Mouse (Mus musculus): ENCODE results near the gene Arid2. TPM values are rescaled to one million over a fixed set of nuclear protein-coding genes. Genes with fewer than 3 reads are reported as not detected.
"Not testable (repeated sequence)": the region's sequence is repeated elsewhere in the genome, so short reads cannot be mapped to it uniquely, and the experiment has no call there.

The Arid2 gene
- 28.9 and 32.4 TPM in 2 replicates for polyA plus RNA-seq (2015; fragmentation: Nextera tagmentation; extraction: Ambion mirVana)

DNA sequence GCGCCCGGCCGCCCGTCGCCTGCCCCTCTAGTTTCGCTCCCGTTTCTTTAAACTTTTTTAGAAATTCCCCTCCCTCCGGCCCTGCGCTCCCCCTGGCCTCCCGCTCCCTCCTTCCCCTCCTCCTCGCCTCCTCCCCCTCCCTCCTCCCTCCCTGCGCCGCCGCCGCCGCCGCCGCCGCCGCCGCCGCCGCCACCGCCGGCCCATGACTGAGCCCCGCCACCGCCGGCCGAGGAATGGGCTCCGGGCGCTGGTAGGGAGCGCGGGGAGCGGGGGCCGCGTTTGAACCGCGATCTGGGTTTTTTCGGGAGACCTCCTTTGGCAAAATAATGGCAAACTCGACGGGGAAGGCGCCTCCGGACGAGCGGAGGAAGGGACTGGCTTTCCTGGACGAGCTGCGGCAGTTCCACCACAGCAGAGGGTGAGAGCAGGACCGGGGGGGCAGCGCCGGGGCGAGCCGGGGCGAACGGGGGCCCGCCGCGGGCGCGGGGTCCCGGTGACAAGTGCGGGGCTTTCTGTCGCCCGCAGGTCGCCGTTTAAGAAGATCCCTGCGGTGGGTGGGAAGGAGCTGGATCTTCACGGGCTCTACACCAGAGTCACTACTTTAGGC is at the start of gene Arid2:
TSS of gene Arid2 (plus strand) at position 150 of the 607 bp plus-strand sequence.
- Histone ChIP-seq H3K27me3 (no peaks in the 10 kb centered on the region), H3K4me3 (peak within 1 kb of the TSS; percentile 95), H3K27ac (peak within 1 kb of the TSS; percentile 100), H3K4me2 (peak within 1 kb of the TSS; percentile 88), H3K4me1 (peaks cover 25% of the 10 kb centered on the region), H3K36me3 (ENCODE audit: poor library complexity, severe bottlenecking) (no peaks in the 10 kb centered on the region), H3K9ac (peak within 1 kb of the TSS; percentile 100), H3K9me3 (replicated peaks) (no peaks in the 10 kb centered on the region)
- WGBS = 2% methylated on average over 27 of the region's 67 CpGs
- ATAC-seq = peak; percentile 14

- Histone ChIP-seq H3K4me2 (no peak overlapping the region), H3K9ac (no peak overlapping the region), H3K27me3 (no peaks in the 10 kb centered on the region), H3K27ac (no peak overlapping the region), H3K9me3 (replicated peaks) (no peaks in the 10 kb centered on the region), H3K36me3 (ENCODE audit: poor library complexity, severe bottlenecking) (no peaks in the 10 kb centered on the region), H3K4me1 (no peaks in the 10 kb centered on the region), H3K4me3 (no peak overlapping the region)
- 93% methylated on average over 4 of the region's 4 CpGs for WGBS
- no peak for ATAC-seq
Measured at GRCm38 (mm10) chr15:96238071-96238470, 49.2 kb upstream of the Arid2 start.

DNA sequence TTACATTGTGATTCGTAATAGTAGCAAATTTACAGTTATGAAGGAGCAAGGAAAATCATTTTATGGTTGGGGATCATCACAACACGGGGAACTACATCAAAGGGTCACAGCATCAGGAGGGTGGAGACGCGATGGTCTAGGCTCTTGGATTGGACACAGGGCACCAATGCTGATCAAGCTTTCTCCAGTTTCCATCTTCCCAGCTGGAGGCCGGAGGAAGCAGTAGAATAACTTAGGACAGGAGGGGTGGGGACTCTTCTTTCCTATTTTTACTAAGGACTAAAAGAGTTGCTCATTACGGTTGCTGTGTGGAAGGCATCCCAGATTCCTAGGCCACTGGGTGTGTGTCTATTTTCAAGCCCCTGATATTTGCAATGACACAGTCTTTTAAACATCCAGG is 43.1 kb upstream of the Arid2 start:
- no peak for ATAC-seq
- no peaks in the 10 kb centered on the region for H3K9me3 ChIP-seq (replicated peaks)
- H3K27me3 ChIP-seq = no peaks in the 10 kb centered on the region
- H3K9ac ChIP-seq = no peak overlapping the region
- no peaks in the 10 kb centered on the region for H3K4me1 ChIP-seq
- WGBS = 93% methylated on average over 6 of the region's 6 CpGs
- H3K27ac ChIP-seq = no peak overlapping the region
- H3K4me2 ChIP-seq = no peak overlapping the region
- no peak overlapping the region for H3K4me3 ChIP-seq
- H3K36me3 ChIP-seq (ENCODE audit: poor library complexity, severe bottlenecking) = no peaks in the 10 kb centered on the region

DNA sequence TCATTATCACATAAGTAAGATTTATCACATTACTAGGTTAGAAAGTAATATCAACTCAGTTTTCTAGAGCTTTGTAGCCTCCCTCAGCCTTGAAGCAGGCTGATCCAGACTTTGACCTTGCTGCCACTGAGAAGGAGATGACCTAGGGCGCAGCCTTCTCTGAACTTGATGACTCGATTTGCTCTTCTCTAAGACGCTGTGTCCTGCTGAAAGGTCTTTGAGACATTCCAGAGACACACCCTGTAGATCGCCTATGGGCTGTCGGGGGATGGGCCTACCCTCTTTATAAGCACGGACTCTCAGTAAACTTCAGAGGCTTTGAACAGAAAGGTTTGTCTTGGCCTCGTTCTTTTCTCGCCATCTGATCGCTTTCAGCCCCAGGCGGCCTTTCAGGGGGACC is 42.6 kb upstream of the Arid2 start:
- 64% methylated on average over 10 of the region's 10 CpGs for WGBS

GRCm38 (mm10) chr15:96253827-96254226 is 33.5 kb upstream of the Arid2 start:
- H3K4me3 ChIP-seq = peak overlapping the region; percentile 33
- H3K27me3 ChIP-seq = 0 out of 2 replicates have a peak, but pooled peaks cover 2% of the 10 kb centered on the region
- peaks cover 10% of the 10 kb centered on the region; the same call in 1 of the 2 replicates for H3K4me1 ChIP-seq
- no peaks in the 10 kb centered on the region for H3K36me3 ChIP-seq (ENCODE audit: poor library complexity, severe bottlenecking)
- 1% methylated on average over 7 of the region's 7 CpGs for WGBS
- H3K27ac ChIP-seq = no peak overlapping the region
- peak overlapping the region; percentile 63 for H3K4me2 ChIP-seq
- no peak overlapping the region for H3K9ac ChIP-seq
- H3K9me3 ChIP-seq (replicated peaks) = no peaks in the 10 kb centered on the region
- ATAC-seq = no peak

More for the DNA sequence above, 42.6 kb upstream of the Arid2 start:
- not testable (repeated sequence) for H3K27me3 ChIP-seq; ATAC-seq; H3K36me3 ChIP-seq (ENCODE audit: poor library complexity, severe bottlenecking); H3K27ac ChIP-seq; H3K4me2 ChIP-seq; H3K9ac ChIP-seq; H3K4me1 ChIP-seq; H3K4me3 ChIP-seq; H3K9me3 ChIP-seq (replicated peaks)

- H3K4me2 ChIP-seq = peak overlapping the region; percentile 63
- peak overlapping the region; percentile 37 for H3K9ac ChIP-seq
- 0 out of 2 replicates have a peak, but pooled peaks cover 2% of the 10 kb centered on the region for H3K27me3 ChIP-seq
- no peak overlapping the region for H3K27ac ChIP-seq
- no peaks in the 10 kb centered on the region for H3K9me3 ChIP-seq (replicated peaks)
- ATAC-seq = 0 out of 2 replicates have a peak, but pooled peaks have one; percentile 53
- 2% methylated on average over 17 of the region's 17 CpGs for WGBS
- no peaks in the 10 kb centered on the region for H3K36me3 ChIP-seq (ENCODE audit: poor library complexity, severe bottlenecking)
- H3K4me1 ChIP-seq = peaks cover 10% of the 10 kb centered on the region; the same call in 1 of the 2 replicates
- H3K4me3 ChIP-seq = peak overlapping the region; percentile 33
Measured at GRCm38 (mm10) chr15:96254356-96254755, 33.0 kb upstream of the Arid2 start.

DNA sequence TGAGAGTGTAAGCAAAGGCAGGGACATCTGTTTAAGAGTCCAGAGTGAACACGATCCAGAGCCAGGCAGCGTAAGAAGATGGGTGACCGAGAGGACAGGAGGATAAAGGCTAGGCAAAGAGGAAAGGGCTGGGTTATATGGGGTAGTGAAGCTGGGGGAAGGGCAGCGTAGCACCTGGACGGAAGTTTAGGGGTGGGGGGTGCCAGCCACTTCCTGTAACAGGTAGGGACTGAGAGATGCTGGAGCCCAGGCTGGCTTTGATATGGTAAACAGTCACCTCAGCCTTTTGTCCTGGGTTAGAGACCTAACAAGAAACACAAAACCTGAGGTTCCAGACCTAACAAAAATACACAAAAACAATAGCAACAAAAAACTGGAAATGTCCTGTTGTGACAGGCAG is 29.5 kb upstream of the Arid2 start:
- Histone ChIP-seq H3K27ac (no peak overlapping the region), H3K9me3 (replicated peaks) (peaks cover 20% of the 10 kb centered on the region), H3K4me3 (no peak overlapping the region), H3K27me3 (0 out of 2 replicates have a peak, but pooled peaks cover 2% of the 10 kb centered on the region), H3K9ac (no peak overlapping the region), H3K36me3 (ENCODE audit: poor library complexity, severe bottlenecking) (no peaks in the 10 kb centered on the region), H3K4me2 (no peak overlapping the region), H3K4me1 (peaks cover 10% of the 10 kb centered on the region; the same call in 1 of the 2 replicates)
- WGBS = 82% methylated on average over 5 of the region's 5 CpGs
- ATAC-seq = no peak

- no peak overlapping the region for H3K4me3 ChIP-seq
- peaks cover 31% of the 10 kb centered on the region for H3K9me3 ChIP-seq (replicated peaks)
- no peaks in the 10 kb centered on the region for H3K27me3 ChIP-seq
- H3K4me2 ChIP-seq = no peak overlapping the region
- WGBS = 97% methylated on average over 3 of the region's 3 CpGs
- ATAC-seq = no peak
- no peak overlapping the region for H3K9ac ChIP-seq
- no peaks in the 10 kb centered on the region for H3K4me1 ChIP-seq
- peaks cover 35% of the 10 kb centered on the region for H3K36me3 ChIP-seq (ENCODE audit: poor library complexity, severe bottlenecking)
- no peak overlapping the region for H3K27ac ChIP-seq
Measured at GRCm38 (mm10) chr15:96264614-96265013, 22.7 kb upstream of the Arid2 start.

GRCm38 (mm10) chr15:96267933-96268332 is 19.4 kb upstream of the Arid2 start:
- no peak for ATAC-seq
- Histone ChIP-seq H3K27me3 (no peaks in the 10 kb centered on the region), H3K4me3 (no peak overlapping the region), H3K9me3 (replicated peaks) (peaks cover 10% of the 10 kb centered on the region), H3K9ac (no peak overlapping the region), H3K27ac (no peak overlapping the region), H3K36me3 (ENCODE audit: poor library complexity, severe bottlenecking) (peaks cover 42% of the 10 kb centered on the region), H3K4me1 (peaks cover 7% of the 10 kb centered on the region; the same call in 1 of the 2 replicates), H3K4me2 (no peak overlapping the region)
- WGBS = 91% methylated on average over 9 of the region's 9 CpGs

GRCm38 (mm10) chr15:96268610-96269009 is 18.7 kb upstream of the Arid2 start:
- no peak for ATAC-seq
- no peak overlapping the region for H3K27ac ChIP-seq
- no peak overlapping the region for H3K4me2 ChIP-seq
- WGBS = 93% methylated on average over 9 of the region's 9 CpGs
- peaks cover 7% of the 10 kb centered on the region; the same call in 1 of the 2 replicates for H3K4me1 ChIP-seq
- H3K27me3 ChIP-seq = no peaks in the 10 kb centered on the region
- H3K36me3 ChIP-seq (ENCODE audit: poor library complexity, severe bottlenecking) = peaks cover 42% of the 10 kb centered on the region
- H3K9ac ChIP-seq = no peak overlapping the region
- no peak overlapping the region for H3K4me3 ChIP-seq
- peaks cover 10% of the 10 kb centered on the region for H3K9me3 ChIP-seq (replicated peaks)

GRCm38 (mm10) chr15:96269402-96269801 is 17.9 kb upstream of the Arid2 start:
- no peak for ATAC-seq
- H3K27me3 ChIP-seq = no peaks in the 10 kb centered on the region

DNA sequence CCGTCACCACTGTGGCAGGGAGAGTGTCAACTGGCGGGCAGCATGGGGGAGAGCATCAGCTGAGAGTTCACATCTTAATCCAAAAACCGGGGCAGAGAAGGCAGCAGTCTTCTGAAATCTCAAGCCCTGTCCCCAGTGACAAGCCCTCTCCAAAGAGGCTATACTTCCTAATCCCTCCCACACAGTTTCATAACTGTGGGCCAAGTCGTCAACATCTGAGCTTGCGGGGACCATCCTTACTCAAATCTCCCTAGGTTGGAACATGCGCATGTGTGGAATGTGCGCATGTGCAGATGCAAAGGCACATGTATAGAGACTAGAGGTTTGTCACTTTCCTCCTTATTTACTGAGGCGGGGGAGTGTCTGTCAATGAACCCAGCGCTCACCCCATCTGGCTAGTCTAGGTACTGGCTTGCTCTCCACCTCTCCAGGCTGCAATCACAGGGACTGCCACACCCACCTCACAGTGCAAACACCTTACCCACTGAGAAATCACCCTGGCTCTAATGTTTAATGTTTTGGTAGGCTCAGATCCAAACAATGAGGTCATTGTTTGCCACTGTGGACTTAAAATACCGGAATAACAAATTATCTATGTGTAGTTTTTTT is 16.9 kb upstream of the Arid2 start:
- H3K9me3 ChIP-seq (replicated peaks) = peaks cover 10% of the 10 kb centered on the region
- no peak overlapping the region for H3K9ac ChIP-seq
- H3K4me2 ChIP-seq = no peak overlapping the region
- 92% methylated on average over 10 of the region's 10 CpGs for whole genome bisulfite sequencing
- no peak overlapping the region for H3K4me3 ChIP-seq
- no peak for ATAC-seq
- H3K36me3 ChIP-seq (ENCODE audit: poor library complexity, severe bottlenecking) = peaks cover 46% of the 10 kb centered on the region
- H3K27me3 ChIP-seq = no peaks in the 10 kb centered on the region
- peaks cover 7% of the 10 kb centered on the region; the same call in 1 of the 2 replicates for H3K4me1 ChIP-seq
- no peak overlapping the region for H3K27ac ChIP-seq

More at GRCm38 (mm10) chr15:96269402-96269801, 17.9 kb upstream of the Arid2 start:
- H3K4me1 ChIP-seq = peaks cover 7% of the 10 kb centered on the region; the same call in 1 of the 2 replicates
- no peak overlapping the region for H3K4me3 ChIP-seq
- 93% methylated on average over 4 of the region's 4 CpGs for WGBS
- no peak overlapping the region for H3K9ac ChIP-seq
- peaks cover 45% of the 10 kb centered on the region for H3K36me3 ChIP-seq (ENCODE audit: poor library complexity, severe bottlenecking)
- no peak overlapping the region for H3K27ac ChIP-seq
- peaks cover 10% of the 10 kb centered on the region for H3K9me3 ChIP-seq (replicated peaks)
- no peak overlapping the region for H3K4me2 ChIP-seq

Data from forebrain, embryonic 13.5 days (tissue).